Mouse (Mus musculus): ENCODE measurements at regions not wholly inside any gene's neighbourhood (a gene's known extent, or its start where the extent isn't known, plus 50 kb on each side); places are given as distances from the start of the nearest gene placed in this dataset.

DNA sequence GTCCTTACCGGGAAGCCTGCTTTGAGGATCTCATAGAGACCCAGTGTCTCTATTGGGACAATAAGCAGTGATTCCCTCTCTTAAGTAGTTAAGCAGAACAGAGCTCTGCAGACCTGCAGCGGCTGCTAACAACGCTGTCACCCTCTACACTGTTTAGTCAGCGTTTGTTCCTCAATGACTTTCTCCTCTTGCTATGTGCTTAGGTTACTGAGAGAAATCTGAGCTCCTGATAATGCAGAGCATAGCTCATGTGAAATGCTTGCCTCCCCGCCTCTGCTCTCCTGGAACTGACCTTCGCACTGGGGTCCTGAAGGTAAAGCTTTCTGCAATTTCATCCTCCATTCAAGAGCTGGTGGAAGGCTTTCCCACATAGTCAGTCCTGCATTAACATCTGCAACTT is 226.6 kb upstream of the Ppargc1a start:
- Histone ChIP-seq H3K4me1 (replicated peaks; ENCODE audit: control insufficient read depth, insufficient read depth, low read length) (no peaks in the 10 kb centered on the region), H3K4me3 (ENCODE audit: low read depth, low read length) (no peak overlapping the region), H3K36me3 (ENCODE audit: control insufficient read depth, insufficient read depth, low read length) (no peaks in the 10 kb centered on the region), H3K9ac (ENCODE audit: low read depth, low read length) (no peak overlapping the region), H3K27ac (ENCODE audit: low read depth, low read length) (no peak overlapping the region), H3K9me3 (ENCODE audit: control insufficient read depth, low read length) (no peaks in the 10 kb centered on the region), H3K4me2 (replicated peaks; ENCODE audit: low read depth, low read length) (no peak overlapping the region), H3K27me3 (ENCODE audit: control insufficient read depth, insufficient read depth, low read length) (no peaks in the 10 kb centered on the region)
- DNase-seq (ENCODE audit: low spot score) (no peak), ATAC-seq (ENCODE audit: low FRiP score) (no peak)
- 56% methylated on average over 6 of the region's 6 CpGs for WGBS

DNA sequence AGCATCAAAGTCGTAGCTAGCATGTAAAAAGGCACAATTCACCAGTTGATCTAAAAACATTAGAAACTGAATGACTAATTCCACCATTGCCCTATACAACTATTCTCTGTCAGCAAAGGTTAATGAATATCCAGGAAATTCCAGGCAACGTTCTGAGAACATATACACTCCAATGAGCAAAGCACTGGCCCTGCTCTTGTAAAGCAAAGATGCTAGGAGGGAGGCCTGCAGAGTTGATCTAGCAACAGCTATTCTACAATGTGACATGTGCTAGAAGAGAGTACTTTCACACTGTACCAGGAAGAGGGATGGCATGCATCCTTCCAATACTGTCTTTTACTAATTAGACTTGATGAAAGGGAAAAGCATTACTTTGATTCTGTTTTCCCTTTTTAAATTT is 225.4 kb upstream of the Ppargc1a start:
- WGBS, result 55% methylated on average over 2 of the region's 2 CpGs
- Histone ChIP-seq H3K9me3 (ENCODE audit: control insufficient read depth, low read length) (no peaks in the 10 kb centered on the region), H3K9ac (ENCODE audit: low read depth, low read length) (no peak overlapping the region), H3K4me1 (replicated peaks; ENCODE audit: control insufficient read depth, insufficient read depth, low read length) (no peaks in the 10 kb centered on the region), H3K27me3 (ENCODE audit: control insufficient read depth, insufficient read depth, low read length) (no peaks in the 10 kb centered on the region), H3K36me3 (ENCODE audit: control insufficient read depth, insufficient read depth, low read length) (no peaks in the 10 kb centered on the region), H3K4me3 (ENCODE audit: low read depth, low read length) (no peak overlapping the region), H3K27ac (ENCODE audit: low read depth, low read length) (no peak overlapping the region), H3K4me2 (replicated peaks; ENCODE audit: low read depth, low read length) (no peak overlapping the region)
- ATAC-seq (ENCODE audit: low FRiP score), result no peak
- DNase-seq (ENCODE audit: low spot score), result no peak

DNA sequence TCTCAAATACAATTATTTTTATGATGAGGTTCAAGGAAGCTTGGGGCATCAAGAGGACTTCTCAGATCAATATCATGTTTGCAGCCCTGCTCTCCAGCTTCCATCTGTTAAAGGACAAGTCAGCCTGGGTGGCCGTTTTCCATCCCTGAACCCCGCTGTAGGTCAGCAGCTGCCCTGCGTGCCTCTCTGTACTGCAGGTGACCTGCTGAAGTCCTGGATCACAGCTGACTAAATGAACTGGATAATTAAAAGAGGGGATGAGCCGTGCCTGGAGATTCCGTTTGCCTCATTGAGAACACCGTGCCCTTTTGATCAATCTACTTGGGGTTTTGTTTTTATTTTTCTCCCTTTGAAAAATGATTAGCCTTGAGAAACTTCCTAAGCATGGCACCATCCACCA is 221.2 kb upstream of the Ppargc1a start:
- Histone ChIP-seq H3K4me1 (replicated peaks; ENCODE audit: control insufficient read depth, insufficient read depth, low read length) (no peaks in the 10 kb centered on the region), H3K4me3 (ENCODE audit: low read depth, low read length) (no peak overlapping the region), H3K27me3 (ENCODE audit: control insufficient read depth, insufficient read depth, low read length) (no peaks in the 10 kb centered on the region), H3K36me3 (ENCODE audit: control insufficient read depth, insufficient read depth, low read length) (no peaks in the 10 kb centered on the region), H3K9me3 (ENCODE audit: control insufficient read depth, low read length) (no peaks in the 10 kb centered on the region), H3K27ac (ENCODE audit: low read depth, low read length) (no peak overlapping the region), H3K9ac (ENCODE audit: low read depth, low read length) (no peak overlapping the region), H3K4me2 (replicated peaks; ENCODE audit: low read depth, low read length) (no peak overlapping the region)
- WGBS, result 67% methylated on average over 6 of the region's 6 CpGs
- DNase-seq (ENCODE audit: low spot score) (no peak), ATAC-seq (ENCODE audit: low FRiP score) (no peak)

DNA sequence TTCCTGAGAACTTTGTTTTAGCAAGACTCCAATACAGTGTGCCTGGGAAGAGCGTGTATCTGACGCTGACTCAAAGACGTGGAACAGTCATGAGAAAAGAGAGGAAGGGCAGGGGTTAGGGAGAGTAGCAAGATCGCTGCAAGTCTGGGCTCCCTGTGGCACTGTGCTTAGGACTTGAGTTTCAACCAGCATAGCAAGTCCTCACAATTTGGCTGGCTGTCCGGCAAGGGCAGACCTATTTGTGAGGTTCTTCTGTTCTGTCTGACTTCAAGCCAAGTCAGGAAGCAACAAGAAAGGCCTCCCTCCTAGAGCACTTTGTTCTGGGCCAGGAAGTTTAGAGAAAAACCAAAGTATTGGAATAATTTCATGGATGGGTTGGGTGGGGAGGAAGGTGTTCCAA is 216.0 kb upstream of the Ppargc1a start:
- Histone ChIP-seq H3K27me3 (ENCODE audit: control insufficient read depth, insufficient read depth, low read length) (no peaks in the 10 kb centered on the region), H3K9ac (ENCODE audit: low read depth, low read length) (no peak overlapping the region), H3K4me3 (ENCODE audit: low read depth, low read length) (no peak overlapping the region), H3K9me3 (ENCODE audit: control insufficient read depth, low read length) (no peaks in the 10 kb centered on the region), H3K4me2 (replicated peaks; ENCODE audit: low read depth, low read length) (no peak overlapping the region), H3K36me3 (ENCODE audit: control insufficient read depth, insufficient read depth, low read length) (no peaks in the 10 kb centered on the region), H3K27ac (ENCODE audit: low read depth, low read length) (no peak overlapping the region), H3K4me1 (replicated peaks; ENCODE audit: control insufficient read depth, insufficient read depth, low read length) (no peaks in the 10 kb centered on the region)
- no peak for ATAC-seq (ENCODE audit: low FRiP score)
- no peak for DNase-seq (ENCODE audit: low spot score)
- WGBS, result 82% methylated on average over 5 of the region's 5 CpGs

DNA sequence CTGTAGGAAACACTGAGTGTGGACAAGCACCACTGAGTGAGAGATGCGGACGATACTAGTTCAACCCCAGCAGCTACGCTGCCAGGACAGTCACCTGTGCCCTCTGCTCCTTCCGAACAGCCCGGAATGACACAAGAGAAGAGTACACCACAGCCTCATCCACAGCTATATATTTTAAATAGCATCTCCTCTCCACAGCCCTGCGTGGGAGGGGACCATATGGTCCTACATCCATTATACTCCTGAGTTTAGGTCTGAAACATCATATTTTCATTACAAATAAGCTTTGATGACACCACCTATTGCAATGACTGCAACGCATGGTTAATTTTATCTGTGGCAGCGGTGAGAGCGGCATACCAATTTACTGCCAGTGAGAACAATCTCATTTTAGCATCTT is 215.6 kb upstream of the Ppargc1a start:
- Histone ChIP-seq H3K4me1 (replicated peaks; ENCODE audit: control insufficient read depth, insufficient read depth, low read length) (no peaks in the 10 kb centered on the region), H3K9me3 (ENCODE audit: control insufficient read depth, low read length) (no peaks in the 10 kb centered on the region), H3K4me3 (ENCODE audit: low read depth, low read length) (no peak overlapping the region), H3K9ac (ENCODE audit: low read depth, low read length) (no peak overlapping the region), H3K27ac (ENCODE audit: low read depth, low read length) (no peak overlapping the region), H3K4me2 (replicated peaks; ENCODE audit: low read depth, low read length) (no peak overlapping the region), H3K27me3 (ENCODE audit: control insufficient read depth, insufficient read depth, low read length) (no peaks in the 10 kb centered on the region), H3K36me3 (ENCODE audit: control insufficient read depth, insufficient read depth, low read length) (no peaks in the 10 kb centered on the region)
- ATAC-seq (ENCODE audit: low FRiP score), result no peak
- no peak for DNase-seq (ENCODE audit: low spot score)
- WGBS, result 88% methylated on average over 9 of the region's 9 CpGs

DNA sequence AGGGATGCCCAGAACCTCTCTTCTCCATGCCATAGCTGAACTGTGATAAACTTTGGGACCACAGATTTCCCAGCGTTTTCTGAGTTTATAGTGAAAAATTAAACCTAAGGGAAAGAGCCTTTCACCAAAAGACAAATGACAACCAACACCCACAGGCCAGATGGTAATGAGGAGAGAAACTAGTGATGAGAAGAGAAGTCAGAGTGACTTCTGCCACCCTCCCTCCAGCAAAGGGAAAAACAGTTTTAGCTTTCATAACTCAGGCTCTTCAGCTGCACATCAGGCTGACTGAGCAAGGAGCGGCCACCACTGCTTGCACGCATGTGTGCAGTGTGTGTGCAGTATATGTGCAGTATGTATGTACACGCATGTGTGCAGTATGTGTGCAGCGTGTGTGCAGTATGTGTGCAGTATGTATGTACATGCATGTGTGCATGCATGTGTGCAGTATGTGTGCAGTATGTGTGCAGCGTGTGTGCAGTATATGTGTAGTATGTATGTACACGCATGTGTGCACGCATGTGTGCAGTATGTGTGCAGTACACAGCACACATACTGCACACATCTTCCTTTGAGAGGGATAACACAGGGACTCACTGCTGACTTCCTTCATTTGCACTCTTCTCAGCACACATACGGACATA is 208.1 kb upstream of the Ppargc1a start:
- Histone ChIP-seq H3K27me3 (ENCODE audit: control insufficient read depth, insufficient read depth, low read length) (no peaks in the 10 kb centered on the region), H3K9ac (ENCODE audit: low read depth, low read length) (no peak overlapping the region), H3K27ac (ENCODE audit: low read depth, low read length) (no peak overlapping the region), H3K4me3 (ENCODE audit: low read depth, low read length) (no peak overlapping the region), H3K4me1 (replicated peaks; ENCODE audit: control insufficient read depth, insufficient read depth, low read length) (no peaks in the 10 kb centered on the region), H3K9me3 (ENCODE audit: control insufficient read depth, low read length) (no peaks in the 10 kb centered on the region), H3K4me2 (replicated peaks; ENCODE audit: low read depth, low read length) (no peak overlapping the region), H3K36me3 (ENCODE audit: control insufficient read depth, insufficient read depth, low read length) (no peaks in the 10 kb centered on the region)
- ATAC-seq (ENCODE audit: low FRiP score), result no peak; the same call in 1 of the 2 replicates
- no peak for DNase-seq (ENCODE audit: low spot score)
- WGBS, result 94% methylated on average over 9 of the region's 9 CpGs

DNA sequence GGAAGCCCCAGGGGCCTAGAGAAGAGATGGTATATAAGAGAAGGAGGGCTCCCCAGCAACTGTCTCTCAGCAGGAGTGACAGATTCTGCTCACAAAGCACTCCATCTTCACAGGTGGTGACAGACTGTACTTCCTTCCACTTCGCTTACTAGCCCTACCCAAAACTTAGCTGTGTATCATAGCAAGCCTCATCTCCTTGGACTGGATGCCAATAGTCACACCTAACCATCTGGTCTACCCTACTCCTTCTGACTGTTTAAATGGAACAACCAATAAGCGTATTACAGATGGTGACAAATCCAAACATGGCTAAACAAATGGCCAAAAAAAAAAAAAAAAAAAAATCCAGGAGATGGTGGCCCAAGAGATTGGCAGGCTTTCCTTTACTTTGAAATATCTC is 204.1 kb upstream of the Ppargc1a start:
- H3K36me3 ChIP-seq (ENCODE audit: control insufficient read depth, insufficient read depth, low read length), result no peaks in the 10 kb centered on the region
- no peak overlapping the region for H3K4me3 ChIP-seq (ENCODE audit: low read depth, low read length)
- ATAC-seq (ENCODE audit: low FRiP score) (no peak), DNase-seq (ENCODE audit: low spot score) (no peak)
- no peak overlapping the region for H3K4me2 ChIP-seq (replicated peaks; ENCODE audit: low read depth, low read length)
- WGBS, result 84% methylated on average over 2 of the region's 2 CpGs
- no peaks in the 10 kb centered on the region for H3K4me1 ChIP-seq (replicated peaks; ENCODE audit: control insufficient read depth, insufficient read depth, low read length)
- no peaks in the 10 kb centered on the region for H3K27me3 ChIP-seq (ENCODE audit: control insufficient read depth, insufficient read depth, low read length)
- no peak overlapping the region for H3K27ac ChIP-seq (ENCODE audit: low read depth, low read length)
- no peak overlapping the region for H3K9ac ChIP-seq (ENCODE audit: low read depth, low read length)
- H3K9me3 ChIP-seq (ENCODE audit: control insufficient read depth, low read length), result no peaks in the 10 kb centered on the region

DNA sequence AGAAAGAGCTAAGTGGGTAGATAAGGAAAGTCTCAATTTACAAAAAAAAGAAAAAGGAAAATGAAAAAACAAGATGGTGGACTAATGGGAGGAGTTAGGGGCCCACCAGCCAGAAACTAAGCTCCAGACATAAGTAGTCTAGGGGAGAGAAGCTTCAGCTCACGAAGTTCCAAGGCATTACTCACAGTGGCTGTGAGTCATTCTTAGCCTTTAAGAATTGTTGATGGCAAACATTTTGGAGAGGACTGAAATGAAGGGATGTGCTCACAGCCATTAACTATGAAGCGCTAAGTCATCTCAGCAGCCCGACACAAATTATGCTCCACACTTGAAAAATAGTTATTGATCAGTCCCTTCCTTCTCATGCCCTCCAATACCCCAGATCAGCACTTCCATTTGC is 198.6 kb upstream of the Ppargc1a start:
- Histone ChIP-seq H3K4me2 (replicated peaks; ENCODE audit: low read depth, low read length) (no peak overlapping the region), H3K4me1 (replicated peaks; ENCODE audit: control insufficient read depth, insufficient read depth, low read length) (no peaks in the 10 kb centered on the region), H3K4me3 (ENCODE audit: low read depth, low read length) (no peak overlapping the region), H3K36me3 (ENCODE audit: control insufficient read depth, insufficient read depth, low read length) (no peaks in the 10 kb centered on the region), H3K9ac (ENCODE audit: low read depth, low read length) (no peak overlapping the region), H3K9me3 (ENCODE audit: control insufficient read depth, low read length) (no peaks in the 10 kb centered on the region), H3K27me3 (ENCODE audit: control insufficient read depth, insufficient read depth, low read length) (no peaks in the 10 kb centered on the region), H3K27ac (ENCODE audit: low read depth, low read length) (no peak overlapping the region)
- 86% methylated on average over 3 of the region's 3 CpGs for WGBS
- no peak for DNase-seq (ENCODE audit: low spot score)
- no peak for ATAC-seq (ENCODE audit: low FRiP score)

DNA sequence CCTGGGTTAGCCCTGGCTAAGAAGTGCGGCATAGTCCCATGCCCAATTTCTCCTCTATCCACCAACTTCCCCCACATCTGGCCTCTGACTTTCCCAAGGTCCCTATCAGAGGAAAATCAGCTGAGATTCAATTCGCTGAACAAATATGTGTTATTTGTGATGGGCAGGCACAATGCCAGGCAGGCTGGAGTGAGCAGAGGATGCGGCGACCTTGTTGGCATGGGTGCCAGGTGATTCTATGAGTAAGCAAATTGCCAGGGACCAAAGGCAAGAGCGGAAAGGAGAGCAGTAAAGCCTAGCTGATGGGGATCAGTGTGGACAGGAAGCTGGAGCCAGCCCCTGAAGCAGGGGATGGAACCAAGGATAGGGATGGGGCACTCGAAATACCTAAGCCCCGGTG is 196.9 kb upstream of the Ppargc1a start:
- no peak overlapping the region for H3K4me3 ChIP-seq (ENCODE audit: low read depth, low read length)
- no peaks in the 10 kb centered on the region for H3K36me3 ChIP-seq (ENCODE audit: control insufficient read depth, insufficient read depth, low read length)
- H3K4me2 ChIP-seq (replicated peaks; ENCODE audit: low read depth, low read length), result no peak overlapping the region
- no peaks in the 10 kb centered on the region for H3K27me3 ChIP-seq (ENCODE audit: control insufficient read depth, insufficient read depth, low read length)
- no peak overlapping the region for H3K9ac ChIP-seq (ENCODE audit: low read depth, low read length)
- DNase-seq (ENCODE audit: low spot score), result no peak
- no peak overlapping the region for H3K27ac ChIP-seq (ENCODE audit: low read depth, low read length)
- H3K9me3 ChIP-seq (ENCODE audit: control insufficient read depth, low read length), result no peaks in the 10 kb centered on the region
- ATAC-seq (ENCODE audit: low FRiP score), result no peak
- WGBS, result 86% methylated on average over 7 of the region's 7 CpGs
- no peaks in the 10 kb centered on the region for H3K4me1 ChIP-seq (replicated peaks; ENCODE audit: control insufficient read depth, insufficient read depth, low read length)
